Mouse (Mus musculus): ENCODE measurements around the gene Tmem170b.

Gene Tmem170b

GRCm38 (mm10) chr13:41608559-41608958 lies 2.9 kb downstream of the Tmem170b start:
- in situ Hi-C loops (cut with MboI; ENCODE audit: low sequenced_read_pairs) = no loop called here

GRCm38 (mm10) chr13:41611046-41611445 lies 5.3 kb downstream of the Tmem170b start:
- in situ Hi-C loops (cut with MboI; ENCODE audit: low sequenced_read_pairs) = no loop called here

GRCm38 (mm10) chr13:41614539-41614938 lies 8.8 kb downstream of the Tmem170b start:
- in situ Hi-C loops (cut with MboI; ENCODE audit: low sequenced_read_pairs) = no loop called here

GRCm38 (mm10) chr13:41614982-41615381 lies 9.3 kb downstream of the Tmem170b start:
- in situ Hi-C loops (cut with MboI; ENCODE audit: low sequenced_read_pairs) = no loop called here

- in situ Hi-C loops (cut with MboI; ENCODE audit: low sequenced_read_pairs) = no loop called here
These were observed 13.8 kb downstream of the Tmem170b start for GRCm38 (mm10) chr13:41619470-41619869.

GRCm38 (mm10) chr13:41620132-41620531 lies 14.4 kb downstream of the Tmem170b start:
- in situ Hi-C loops (cut with MboI; ENCODE audit: low sequenced_read_pairs) = no loop called here

GRCm38 (mm10) chr13:41624123-41624522 lies 18.4 kb downstream of the Tmem170b start:
- in situ Hi-C loops (cut with MboI; ENCODE audit: low sequenced_read_pairs) = no loop called here

- in situ Hi-C loops (cut with MboI; ENCODE audit: low sequenced_read_pairs) = loop anchor here (25.0 kb wide), 1 partner anchor 962 kb away; no protein-coding TSS in a partner anchor
These were observed 19.5 kb downstream of the Tmem170b start for GRCm38 (mm10) chr13:41625248-41625647.

GRCm38 (mm10) chr13:41627277-41627916 lies 21.7 kb downstream of the Tmem170b start:
- in situ Hi-C loops (cut with MboI; ENCODE audit: low sequenced_read_pairs) = loop anchor here (25.0 kb wide), 1 partner anchor 960 kb away; no protein-coding TSS in a partner anchor

- in situ Hi-C loops (cut with MboI; ENCODE audit: low sequenced_read_pairs) = loop anchor here (25.0 kb wide), 1 partner anchor 953 kb away; no protein-coding TSS in a partner anchor
These were observed 28.7 kb downstream of the Tmem170b start for GRCm38 (mm10) chr13:41634401-41634818.

GRCm38 (mm10) chr13:41638083-41638482 lies 32.4 kb downstream of the Tmem170b start:
- in situ Hi-C loops (cut with MboI; ENCODE audit: low sequenced_read_pairs) = loop anchor here (5.0 to 25.0 kb wide), 3 partner anchors 66 to 949 kb away; no protein-coding TSS in a partner anchor

GRCm38 (mm10) chr13:41642851-41643250 lies 37.1 kb downstream of the Tmem170b start:
- in situ Hi-C loops (cut with MboI; ENCODE audit: low sequenced_read_pairs) = loop anchor here (25.0 kb wide), 1 partner anchor 944 kb away; no protein-coding TSS in a partner anchor

- in situ Hi-C loops (cut with MboI; ENCODE audit: low sequenced_read_pairs) = loop anchor here (25.0 kb wide), 1 partner anchor 944 kb away; no protein-coding TSS in a partner anchor
These were observed 38.1 kb downstream of the Tmem170b start for GRCm38 (mm10) chr13:41643798-41644197.

GRCm38 (mm10) chr13:41644591-41645482 lies 39.1 kb downstream of the Tmem170b start:
- in situ Hi-C loops (cut with MboI; ENCODE audit: low sequenced_read_pairs) = loop anchor here (25.0 kb wide), 1 partner anchor 942 kb away; no protein-coding TSS in a partner anchor

- in situ Hi-C loops (cut with MboI; ENCODE audit: low sequenced_read_pairs) = loop anchor here (25.0 kb wide), 1 partner anchor 942 kb away; no protein-coding TSS in a partner anchor
These were observed 39.8 kb downstream of the Tmem170b start for GRCm38 (mm10) chr13:41645483-41645859.

GRCm38 (mm10) chr13:41647976-41648375 lies 42.3 kb downstream of the Tmem170b start:
- in situ Hi-C loops (cut with MboI; ENCODE audit: low sequenced_read_pairs) = loop anchor here (25.0 kb wide), 1 partner anchor 939 kb away; no protein-coding TSS in a partner anchor

- in situ Hi-C loops (cut with MboI; ENCODE audit: low sequenced_read_pairs) = no loop called here
These were observed 45.0 kb downstream of the Tmem170b start for GRCm38 (mm10) chr13:41650665-41651064.

- in situ Hi-C loops (cut with MboI; ENCODE audit: low sequenced_read_pairs) = no loop called here
These were observed 48.1 kb downstream of the Tmem170b start for GRCm38 (mm10) chr13:41653791-41654190.

GRCm38 (mm10) chr13:41655576-41656090 lies 49.9 kb downstream of the Tmem170b start:
- in situ Hi-C loops (cut with MboI; ENCODE audit: low sequenced_read_pairs) = no loop called here

- in situ Hi-C loops (cut with MboI; ENCODE audit: low sequenced_read_pairs) = no loop called here
These were observed 54.5 kb downstream of the Tmem170b start for GRCm38 (mm10) chr13:41660052-41660793.

Data from CH12F3 (cell line).